Mouse (Mus musculus): ENCODE results near the gene Il17rc.

- TF ChIP-seq EP300 (IDR thresholded peaks at IDR 0.05; ENCODE audit: low read depth) (no peak), CTCF (IDR thresholded peaks at IDR 0.05; ENCODE audit: low read depth) (peak; percentile 25; the same call in 1 of the 2 replicates)
Observed at GRCm38 (mm10) chr6:113482477-113483099, 11.4 kb downstream of the Il17rc start.
